Mouse (Mus musculus): ENCODE data around the gene Prcc. TPM values are rescaled to one million over a fixed set of nuclear protein-coding genes. Genes with fewer than 3 reads are reported as not detected.

Prcc gene
- total RNA-seq, 2 experiments from 2014 or later, result 56.7 to 58.3 TPM

Other genes starting within 250 kb of the Prcc start
- gene Lrrc71, start 137.0 kb downstream of the Prcc start, total RNA-seq (2021), result under 1 TPM; 0.39 TPM
- gene Ntrk1, start 90.4 kb downstream of the Prcc start, total RNA-seq (2021), result under 1 TPM; 0.10 to 0.13 TPM
- gene Insrr, start 88.7 kb downstream of the Prcc start, total RNA-seq (2021), result under 1 TPM; 0.15 to 0.18 TPM
- gene Pear1, start 61.3 kb downstream of the Prcc start, total RNA-seq (2021), result 10 to 100 TPM; 20.8 to 26.2 TPM
- gene Sh2d2a, start 38.9 kb downstream of the Prcc start, total RNA-seq (2021), result under 1 TPM in 1 of 2 experiments, not detected in 1; 0.16 TPM
- 100 to 1,000 TPM; 179 to 182 TPM for gene Hdgf, start 20.7 kb upstream of the Prcc start, total RNA-seq (2021)
- 10 to 100 TPM; 55.0 to 57.0 TPM for gene Mrpl24, start 33.9 kb upstream of the Prcc start, total RNA-seq (2021)
- 10 to 100 TPM; 20.2 to 20.6 TPM for gene Isg20l2, start 44.7 kb upstream of the Prcc start, total RNA-seq (2021)
- gene Rrnad1, start 45.1 kb upstream of the Prcc start, total RNA-seq (2021), result 1 to 10 TPM; 7.4 to 8.7 TPM
- gene Crabp2, start 63.1 kb upstream of the Prcc start, total RNA-seq (2021), result 1 to 10 TPM; 1.3 to 2.2 TPM
- gene Nes, start 85.5 kb upstream of the Prcc start, total RNA-seq (2021), result 100 to 1,000 TPM; 169 to 207 TPM
- under 1 TPM in 1 of 2 experiments, not detected in 1; 0.12 TPM for gene Bcan, start 114.6 kb upstream of the Prcc start, total RNA-seq (2021)
- under 1 TPM in 1 of 2 experiments, not detected in 1; 0.21 TPM for gene Hapln2, start 142.0 kb upstream of the Prcc start, total RNA-seq (2021)
- gene Gpatch4, start 157.5 kb upstream of the Prcc start, total RNA-seq (2021), result 10 to 100 TPM; 11.4 to 11.8 TPM
- 10 to 100 TPM; 64.9 to 73.1 TPM for gene Naxe, start 172.9 kb upstream of the Prcc start, total RNA-seq (2021)
- gene Ttc24, start 192.7 kb upstream of the Prcc start, total RNA-seq (2021), result not detected
- gene Iqgap3, start 196.4 kb upstream of the Prcc start, total RNA-seq (2021), result 10 to 100 TPM; 14.8 to 16.8 TPM

Measured in gastrocnemius, postnatal 4 days (tissue).